Mouse (Mus musculus): ENCODE measurements around the gene Snx29. TPM values are rescaled to one million over a fixed set of nuclear protein-coding genes. Genes with fewer than 3 reads are reported as not detected.

Snx29 gene
- polyA plus RNA-seq, 1 experiment: 27.7 TPM

DNA sequence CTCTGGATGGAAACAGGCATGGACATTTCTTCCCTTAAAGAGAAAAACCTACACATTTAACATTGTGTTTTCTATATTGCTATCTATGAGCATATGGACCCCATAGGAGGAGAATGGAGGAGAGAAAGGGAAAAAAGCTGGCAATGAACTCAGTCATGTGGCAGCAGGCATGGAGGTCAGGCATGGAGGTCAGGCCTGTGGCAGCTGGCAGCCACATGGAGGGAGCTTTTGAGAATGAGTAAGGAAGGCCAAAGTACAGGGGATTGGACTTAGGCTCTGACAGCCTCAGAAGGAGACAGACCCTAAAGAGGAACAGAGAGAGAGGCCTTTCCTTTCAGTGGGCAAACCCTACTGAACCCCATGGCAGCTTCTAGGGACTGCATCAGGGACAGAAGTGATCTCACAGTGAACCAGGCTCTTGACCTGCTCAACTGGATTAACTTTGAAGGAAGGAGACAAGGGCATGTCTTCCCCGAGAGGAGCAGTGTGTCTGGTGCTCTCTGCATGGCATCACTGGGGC lies 325.5 kb downstream of the Snx29 start:
- no peak overlapping the region for H3K4me3 ChIP-seq (ENCODE audit: insufficient read depth, low read length)
- no peak overlapping the region for H3K27ac ChIP-seq (ENCODE audit: insufficient read depth, low read depth, low read length)
- no peak for TF ChIP-seq POLR2A (IDR thresholded peaks at IDR 0.05; ENCODE audit: borderline replicate concordance, low read depth, low read length)
- TF ChIP-seq CTCF (IDR thresholded peaks at IDR 0.05; ENCODE audit: low read depth, low read length): no peak
- H3K4me1 ChIP-seq (ENCODE audit: control insufficient read depth, insufficient read depth, low read length): peaks cover 51% of the 10 kb centered on the region

- Histone ChIP-seq H3K27ac (ENCODE audit: insufficient read depth, low read depth, low read length) (peak overlapping the region; percentile 41), H3K4me1 (ENCODE audit: control insufficient read depth, insufficient read depth, low read length) (peaks cover 56% of the 10 kb centered on the region), H3K4me3 (ENCODE audit: insufficient read depth, low read length) (no peak overlapping the region)
- TF ChIP-seq POLR2A (IDR thresholded peaks at IDR 0.05; ENCODE audit: borderline replicate concordance, low read depth, low read length) (no peak), CTCF (IDR thresholded peaks at IDR 0.05; ENCODE audit: low read depth, low read length) (no peak)
Observed at GRCm38 (mm10) chr16:11652686-11653366, 330.1 kb downstream of the Snx29 start.

DNA sequence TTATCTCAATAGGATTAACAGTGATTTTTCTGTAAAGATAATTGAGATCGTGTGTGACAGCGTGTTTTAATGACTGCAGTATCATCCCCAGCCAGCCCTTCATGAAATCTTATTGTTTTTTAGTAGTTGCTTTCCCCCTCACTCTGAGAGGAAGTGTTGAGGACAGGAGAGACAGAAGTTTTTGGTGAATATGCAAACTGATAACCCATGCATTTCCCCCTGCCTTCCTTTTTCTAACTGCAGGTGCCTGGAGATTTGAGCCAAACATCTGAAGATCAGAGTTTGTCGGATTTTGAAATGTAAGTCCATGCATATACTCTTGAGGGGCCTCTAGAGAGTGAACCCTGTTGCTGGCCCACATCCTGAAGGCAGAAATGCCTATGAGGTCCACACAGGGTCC lies 333.2 kb downstream of the Snx29 start:
- TF ChIP-seq POLR2A (IDR thresholded peaks at IDR 0.05; ENCODE audit: borderline replicate concordance, low read depth, low read length) (no peak), CTCF (IDR thresholded peaks at IDR 0.05; ENCODE audit: low read depth, low read length) (no peak)
- peaks cover 43% of the 10 kb centered on the region for H3K4me1 ChIP-seq (ENCODE audit: control insufficient read depth, insufficient read depth, low read length)

GRCm38 (mm10) chr16:11657111-11657510 lies 334.4 kb downstream of the Snx29 start:
- Histone ChIP-seq H3K4me3 (ENCODE audit: insufficient read depth, low read length) (no peak overlapping the region), H3K27ac (ENCODE audit: insufficient read depth, low read depth, low read length) (no peak overlapping the region), H3K4me1 (ENCODE audit: control insufficient read depth, insufficient read depth, low read length) (peaks cover 38% of the 10 kb centered on the region)
- TF ChIP-seq CTCF (IDR thresholded peaks at IDR 0.05; ENCODE audit: low read depth, low read length): no peak
- TF ChIP-seq POLR2A (IDR thresholded peaks at IDR 0.05; ENCODE audit: borderline replicate concordance, low read depth, low read length): no peak

More for the DNA sequence above, 333.2 kb downstream of the Snx29 start:
- no peak overlapping the region for H3K4me3 ChIP-seq (ENCODE audit: insufficient read depth, low read length)
- no peak overlapping the region for H3K27ac ChIP-seq (ENCODE audit: insufficient read depth, low read depth, low read length)

- Histone ChIP-seq H3K27ac (ENCODE audit: insufficient read depth, low read depth, low read length) (0 out of 2 replicates have a peak overlapping the region, but pooled peaks have one; percentile 1), H3K4me3 (ENCODE audit: insufficient read depth, low read length) (no peak overlapping the region), H3K4me1 (ENCODE audit: control insufficient read depth, insufficient read depth, low read length) (peaks cover 26% of the 10 kb centered on the region)
- no peak for TF ChIP-seq CTCF (IDR thresholded peaks at IDR 0.05; ENCODE audit: low read depth, low read length)
- no peak for TF ChIP-seq POLR2A (IDR thresholded peaks at IDR 0.05; ENCODE audit: borderline replicate concordance, low read depth, low read length)
Observed at GRCm38 (mm10) chr16:11659111-11659720, 336.5 kb downstream of the Snx29 start.

DNA sequence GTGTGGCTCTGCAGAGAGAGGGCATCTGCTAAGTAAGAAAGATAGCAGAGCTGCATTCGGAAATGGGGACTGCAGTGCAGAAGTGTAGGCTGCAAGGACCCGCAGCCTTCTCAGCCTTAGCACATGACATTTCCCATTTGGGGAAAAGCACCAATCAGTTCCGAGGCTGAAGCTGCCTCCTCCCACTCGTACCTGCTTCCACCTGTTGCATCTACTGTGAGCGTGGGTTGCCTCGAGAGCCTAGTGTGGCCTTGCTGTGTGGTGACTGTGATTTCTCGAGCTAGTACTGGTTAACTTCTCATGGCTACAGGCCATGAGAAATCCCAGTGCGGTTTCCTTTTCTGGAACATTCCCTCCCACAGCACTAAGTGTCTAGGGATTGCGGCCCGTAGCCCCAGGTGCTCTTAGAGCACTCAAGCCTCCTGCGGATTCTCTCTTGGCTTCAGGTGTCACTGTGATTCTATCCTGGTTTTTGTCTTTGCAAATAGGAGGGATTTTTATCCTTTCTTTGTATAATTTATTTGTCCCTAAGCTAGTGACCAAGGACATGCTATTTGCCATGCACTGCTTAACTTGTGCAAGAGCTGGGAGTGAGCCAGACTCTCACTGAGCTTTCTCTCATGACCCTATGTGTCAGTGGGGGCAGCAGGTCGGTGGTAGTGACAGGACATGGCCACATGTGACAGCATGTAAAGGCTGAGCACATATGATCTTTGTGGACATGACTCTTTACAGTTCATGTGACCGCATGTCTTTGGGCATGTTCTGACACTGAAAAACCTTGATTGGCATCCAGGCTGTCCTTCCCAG lies 342.4 kb downstream of the Snx29 start:
- H3K4me1 ChIP-seq (ENCODE audit: control insufficient read depth, insufficient read depth, low read length): peaks cover 27% of the 10 kb centered on the region
- H3K4me3 ChIP-seq (ENCODE audit: insufficient read depth, low read length): no peak overlapping the region
- H3K27ac ChIP-seq (ENCODE audit: insufficient read depth, low read depth, low read length): peak overlapping the region; percentile 20
- TF ChIP-seq CTCF (IDR thresholded peaks at IDR 0.05; ENCODE audit: low read depth, low read length) (no peak), POLR2A (IDR thresholded peaks at IDR 0.05; ENCODE audit: borderline replicate concordance, low read depth, low read length) (no peak)

GRCm38 (mm10) chr16:11665869-11666268 lies 343.2 kb downstream of the Snx29 start:
- no peak overlapping the region for H3K4me3 ChIP-seq (ENCODE audit: insufficient read depth, low read length)
- TF ChIP-seq CTCF (IDR thresholded peaks at IDR 0.05; ENCODE audit: low read depth, low read length) (no peak), POLR2A (IDR thresholded peaks at IDR 0.05; ENCODE audit: borderline replicate concordance, low read depth, low read length) (no peak)
- H3K27ac ChIP-seq (ENCODE audit: insufficient read depth, low read depth, low read length): peak overlapping the region; percentile 20; the same call in 1 of the 2 replicates
- peaks cover 32% of the 10 kb centered on the region for H3K4me1 ChIP-seq (ENCODE audit: control insufficient read depth, insufficient read depth, low read length)

DNA sequence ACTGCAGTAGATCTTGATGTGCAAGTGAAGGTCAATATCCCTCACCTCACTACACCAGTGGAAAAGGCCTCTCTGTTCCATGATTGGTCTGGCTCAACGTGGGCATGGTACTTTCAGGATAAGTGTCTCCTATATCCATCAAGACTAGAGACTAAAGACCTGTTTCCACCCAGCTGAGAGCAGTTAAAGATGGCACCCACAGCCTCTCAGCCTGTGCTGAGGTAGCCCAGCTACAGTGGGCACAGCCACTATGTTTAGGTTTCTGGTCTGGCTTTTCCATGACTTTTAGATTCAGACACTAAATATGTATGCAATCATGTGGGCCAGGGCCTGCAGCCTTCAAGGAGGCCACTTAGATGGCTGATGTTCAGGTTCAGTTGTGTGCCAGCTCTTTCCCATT lies 345.7 kb downstream of the Snx29 start:
- H3K27ac ChIP-seq (ENCODE audit: insufficient read depth, low read depth, low read length): no peak overlapping the region
- no peak overlapping the region for H3K4me3 ChIP-seq (ENCODE audit: insufficient read depth, low read length)
- H3K4me1 ChIP-seq (ENCODE audit: control insufficient read depth, insufficient read depth, low read length): peaks cover 35% of the 10 kb centered on the region
- TF ChIP-seq POLR2A (IDR thresholded peaks at IDR 0.05; ENCODE audit: borderline replicate concordance, low read depth, low read length): no peak
- TF ChIP-seq CTCF (IDR thresholded peaks at IDR 0.05; ENCODE audit: low read depth, low read length): no peak

DNA sequence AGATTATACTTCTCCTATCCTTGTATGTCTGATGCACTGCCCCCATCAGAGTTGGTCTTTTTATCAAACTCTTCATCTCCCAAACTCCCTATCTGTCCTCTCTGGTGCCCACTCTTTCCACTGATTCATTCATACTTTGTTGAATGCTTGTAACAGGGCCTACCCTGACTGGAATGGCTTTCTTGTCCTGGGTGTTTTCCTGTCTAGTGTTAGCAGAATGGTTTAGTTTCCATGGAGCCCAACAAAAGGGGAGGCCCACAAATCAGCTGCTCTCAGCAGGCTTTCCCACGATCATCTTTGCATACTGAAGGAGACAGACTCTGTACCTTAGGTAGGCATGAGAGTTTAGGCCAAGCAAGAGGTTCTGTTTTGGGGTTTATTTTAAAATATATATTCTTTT lies 346.2 kb downstream of the Snx29 start:
- H3K27ac ChIP-seq (ENCODE audit: insufficient read depth, low read depth, low read length): no peak overlapping the region
- peaks cover 35% of the 10 kb centered on the region for H3K4me1 ChIP-seq (ENCODE audit: control insufficient read depth, insufficient read depth, low read length)
- no peak overlapping the region for H3K4me3 ChIP-seq (ENCODE audit: insufficient read depth, low read length)
- TF ChIP-seq CTCF (IDR thresholded peaks at IDR 0.05; ENCODE audit: low read depth, low read length) (no peak), POLR2A (IDR thresholded peaks at IDR 0.05; ENCODE audit: borderline replicate concordance, low read depth, low read length) (no peak)
